Mouse (Mus musculus) liver, adult (tissue): ENCODE results near the gene Plxnd1.
A peak's percentile ranks its signal among the peaks of the same experiment; 100 is the strongest.

Experiments used
- GATA4 ChIP-seq: IDR thresholded peaks from 2 replicates; pipeline ENCODE4 v1.6.1; 2014; ENCODE audit warnings: mild to moderate bottlenecking, low read length; ENCODE audit not compliant: insufficient replicate concordance

The Plxnd1 gene

DNA sequence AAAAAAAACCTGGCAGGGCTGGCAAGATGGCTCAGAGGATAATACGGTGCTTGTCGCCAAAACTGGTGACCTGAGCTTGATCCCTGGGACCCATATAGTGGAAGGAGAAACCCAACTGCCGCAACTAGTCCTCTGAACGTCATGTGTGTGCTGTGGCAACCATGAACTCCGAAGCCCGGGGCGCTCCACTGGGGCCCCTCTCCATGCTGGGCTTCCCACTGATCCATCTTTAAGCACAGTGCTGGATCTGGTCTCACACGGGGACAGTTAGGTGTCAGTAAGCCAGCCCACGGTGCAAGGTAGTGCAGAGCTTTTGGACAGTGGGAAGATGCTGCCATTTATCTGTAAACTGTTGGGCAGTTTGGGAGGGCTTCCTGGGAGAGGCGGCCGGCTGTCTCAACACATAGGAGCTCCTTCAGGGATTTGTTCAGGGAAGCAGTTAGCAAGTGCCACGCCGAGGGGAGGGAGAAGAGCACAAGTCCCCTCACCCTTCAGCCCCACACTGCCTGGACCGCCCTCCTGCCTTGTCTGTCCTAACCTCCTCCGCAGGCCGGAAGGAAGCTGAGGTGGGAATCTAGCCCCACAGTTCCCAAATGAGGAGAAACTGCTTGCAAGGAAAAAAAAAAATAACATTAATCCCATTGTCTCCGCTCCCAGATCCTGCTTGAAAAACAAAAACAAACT is 10.6 kb upstream of the Plxnd1 start:
- TF ChIP-seq GATA4: peak; percentile 21; the same call in 1 of the 2 replicates

DNA sequence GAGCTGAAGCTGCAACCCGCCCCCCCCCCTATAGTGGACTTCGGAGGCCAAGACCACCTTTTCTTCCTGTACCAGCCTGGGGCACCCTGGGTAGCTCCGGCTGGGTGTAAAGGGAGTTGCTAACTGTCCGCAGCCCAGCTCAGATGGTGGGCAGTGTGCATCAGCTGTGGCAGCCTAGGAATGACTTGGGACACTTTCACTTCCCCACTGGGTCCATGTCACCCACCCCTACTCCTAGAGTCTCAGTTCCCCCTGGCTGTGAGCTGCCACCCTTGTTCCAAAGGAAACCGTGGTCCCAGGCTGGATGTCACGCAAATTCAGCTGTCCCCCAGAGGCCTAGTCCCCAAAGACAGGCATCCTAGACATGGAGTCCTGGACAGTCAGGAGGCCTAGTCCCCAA is 9.9 kb upstream of the Plxnd1 start:
- no peak for TF ChIP-seq GATA4

- TF ChIP-seq GATA4: no peak
These were observed 9.3 kb upstream of the Plxnd1 start for GRCm38 (mm10) chr6:116004069-116004468.

GRCm38 (mm10) chr6:116003516-116003915 is 8.7 kb upstream of the Plxnd1 start:
- TF ChIP-seq GATA4: no peak

DNA sequence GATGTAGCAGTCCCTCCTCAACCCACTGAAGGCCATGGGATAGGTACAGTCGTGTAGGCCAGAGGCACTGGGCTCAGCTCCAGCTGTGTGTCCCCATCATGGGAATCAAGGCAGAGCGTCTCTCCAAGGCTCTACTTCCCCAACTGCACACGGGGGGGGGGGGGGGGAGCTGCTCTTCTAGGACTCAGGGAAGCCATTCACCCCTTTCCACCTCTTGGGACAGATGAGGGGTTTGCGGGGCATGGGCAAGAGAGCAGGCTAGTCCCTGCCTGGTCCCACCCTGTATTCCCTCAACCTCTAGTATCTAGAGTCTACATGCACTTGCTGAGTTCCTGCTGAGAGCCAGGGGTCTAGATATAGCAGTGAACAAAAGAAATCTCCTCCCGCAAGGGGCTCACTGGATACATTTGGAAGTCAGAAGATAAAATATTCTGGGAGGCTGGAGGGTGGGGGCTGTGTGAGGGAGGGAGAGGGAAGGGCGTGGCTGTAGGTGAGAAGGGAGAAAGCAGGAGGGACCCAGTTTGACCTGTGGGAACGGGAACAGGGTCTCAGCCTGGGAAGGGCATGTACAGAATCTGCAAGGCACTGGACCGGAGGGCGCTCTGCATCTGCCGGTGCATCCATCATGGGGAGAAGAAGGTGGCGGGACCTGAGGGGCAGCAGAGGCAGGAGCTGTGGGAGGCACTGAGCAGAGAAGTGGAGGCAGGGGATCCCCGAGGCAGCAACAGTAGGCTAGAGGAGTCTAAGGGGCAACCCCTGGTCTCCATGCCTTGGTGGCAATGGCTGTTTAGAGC is 7.7 kb upstream of the Plxnd1 start:
- TF ChIP-seq GATA4: no peak

- no peak for TF ChIP-seq GATA4
These were observed 6.0 kb upstream of the Plxnd1 start for GRCm38 (mm10) chr6:116000851-116001250.

GRCm38 (mm10) chr6:115999227-115999626 is 4.4 kb upstream of the Plxnd1 start:
- TF ChIP-seq GATA4: no peak

DNA sequence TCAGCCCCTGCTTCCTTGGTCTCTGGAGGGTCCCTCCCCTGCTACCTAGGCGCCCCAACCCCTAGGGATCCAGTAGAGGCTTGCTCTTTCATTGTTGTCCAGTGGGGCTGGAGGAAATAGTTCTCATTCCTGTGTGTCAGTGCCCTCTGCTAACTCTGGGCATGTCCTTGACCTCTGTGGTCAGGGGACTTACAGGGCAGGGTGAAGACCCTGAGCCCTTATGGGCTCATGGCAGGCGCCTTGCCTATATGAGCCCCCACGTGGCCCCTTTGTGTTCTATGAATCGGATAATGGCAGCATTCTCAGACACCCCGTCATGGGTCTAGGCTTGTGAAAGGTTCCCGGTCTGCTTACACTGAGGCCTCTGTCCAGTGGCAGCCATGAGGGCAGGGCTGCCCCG is 4.0 kb upstream of the Plxnd1 start:
- TF ChIP-seq GATA4: no peak

- TF ChIP-seq GATA4: no peak
These were observed 3.0 kb upstream of the Plxnd1 start for GRCm38 (mm10) chr6:115997726-115998311.

- peak; percentile 85 for TF ChIP-seq GATA4
These were observed 1.5 kb upstream of the Plxnd1 start for GRCm38 (mm10) chr6:115996171-115996851.

DNA sequence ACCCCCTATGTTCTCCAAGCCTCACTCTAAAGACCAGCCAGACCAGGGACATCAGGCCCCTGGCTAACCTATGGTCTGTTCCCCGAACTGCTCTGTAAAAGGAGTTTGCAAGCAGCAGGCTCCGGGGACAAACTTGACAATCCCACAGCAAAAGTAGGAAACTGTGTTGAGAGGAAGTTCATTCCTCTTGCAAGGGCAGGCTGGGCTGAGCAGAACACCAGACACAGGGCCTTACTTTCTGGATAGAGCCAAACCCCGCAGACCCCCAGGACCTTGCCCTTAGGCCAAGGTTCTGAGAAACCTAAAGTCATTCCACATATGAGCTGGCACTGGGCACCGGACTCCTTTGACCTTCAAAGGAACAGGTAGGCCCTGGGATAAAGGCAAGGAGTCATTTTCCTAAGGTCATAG is 731 bp upstream of the Plxnd1 start:
- TF ChIP-seq GATA4: no peak

- no peak for TF ChIP-seq GATA4
These were observed 494 bp downstream of the Plxnd1 start for GRCm38 (mm10) chr6:115994146-115994876.

DNA sequence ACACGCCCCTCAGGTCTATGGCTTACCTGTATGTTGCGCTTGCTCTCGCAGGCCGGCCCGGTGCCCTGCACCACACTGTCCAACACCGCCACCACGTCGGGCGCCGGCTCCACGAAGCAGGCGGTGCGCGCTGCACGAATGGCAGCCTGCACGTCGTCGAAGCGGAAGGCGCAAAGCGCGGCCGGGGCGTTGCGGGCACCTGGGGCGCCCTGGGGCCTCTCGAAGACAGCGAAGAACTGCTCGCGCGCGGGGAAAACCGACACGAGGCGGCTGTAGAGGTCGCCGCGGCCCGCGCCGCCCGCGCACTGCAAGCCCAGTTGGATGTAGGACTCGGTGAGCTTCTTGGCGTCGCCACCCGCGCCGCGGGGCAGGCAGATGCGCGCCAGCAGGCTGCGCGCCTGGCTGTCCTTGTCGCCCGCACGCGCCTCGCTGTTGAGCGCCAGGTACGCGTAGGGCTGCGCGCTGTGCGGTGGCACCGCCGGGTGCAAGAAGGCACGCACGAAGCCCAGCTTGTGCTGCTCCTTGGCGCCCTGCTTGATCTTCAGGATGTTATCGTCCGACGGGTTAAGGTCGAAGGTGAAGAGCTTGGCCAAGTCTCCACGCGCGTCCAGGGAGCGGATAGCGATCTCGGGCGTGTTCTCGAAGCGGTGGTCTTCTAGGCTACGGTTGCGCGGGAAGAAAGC is 1.2 kb downstream of the Plxnd1 start:
- TF ChIP-seq GATA4: no peak

DNA sequence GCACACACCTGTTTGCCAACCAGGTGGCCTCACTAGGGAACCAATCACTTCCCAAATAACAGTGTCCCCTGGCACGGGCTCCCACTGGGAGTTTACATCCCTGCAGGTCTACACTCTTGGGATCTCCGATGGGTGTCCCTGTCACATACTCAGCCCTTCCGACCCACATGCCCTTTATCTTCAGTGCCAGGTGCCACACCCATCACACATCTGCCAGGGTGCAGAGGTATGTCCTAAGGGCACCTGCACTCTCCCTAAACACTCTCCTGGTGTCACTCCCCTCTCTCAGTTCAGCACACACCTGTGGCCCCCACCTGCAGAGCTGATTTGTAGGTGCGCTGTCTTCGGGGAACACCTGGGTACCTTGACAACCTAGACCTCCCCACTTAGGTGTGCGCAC is 1.8 kb downstream of the Plxnd1 start:
- no peak for TF ChIP-seq GATA4
